Mouse (Mus musculus): Measurements from ENCODE around the gene Glb1l3. TPM values are rescaled to one million over a fixed set of nuclear protein-coding genes. Genes with fewer than 3 reads are reported as not detected.

Gene Glb1l3
- polyA plus RNA-seq, 1 experiment, result not detected

GRCm38 (mm10) chr9:26792829-26793228 lies 67.9 kb downstream of the Glb1l3 start:
- 0 out of 2 replicates have a peak, but pooled peaks cover 5% of the 10 kb centered on the region for H3K9me3 ChIP-seq
- no peaks in the 10 kb centered on the region for H3K27me3 ChIP-seq (replicated peaks)
- no peak overlapping the region for H3K4me3 ChIP-seq (replicated peaks)
- TF ChIP-seq FLI1 (IDR thresholded peaks at IDR 0.05; ENCODE audit: low read length), result no peak
- no peak for TF ChIP-seq GATA1 (IDR thresholded peaks at IDR 0.05; ENCODE audit: borderline replicate concordance, low read length)
- H3K4me1 ChIP-seq, result no peaks in the 10 kb centered on the region
- no peaks in the 10 kb centered on the region for H3K36me3 ChIP-seq (replicated peaks; ENCODE audit: low read length)

- TF ChIP-seq GATA1 (IDR thresholded peaks at IDR 0.05; ENCODE audit: borderline replicate concordance, low read length), result no peak
- TF ChIP-seq FLI1 (IDR thresholded peaks at IDR 0.05; ENCODE audit: low read length), result no peak
- H3K9me3 ChIP-seq, result no peaks in the 10 kb centered on the region
- no peaks in the 10 kb centered on the region for H3K36me3 ChIP-seq (replicated peaks; ENCODE audit: low read length)
- H3K4me1 ChIP-seq, result no peaks in the 10 kb centered on the region
- no peaks in the 10 kb centered on the region for H3K27me3 ChIP-seq (replicated peaks)
- no peak overlapping the region for H3K4me3 ChIP-seq (replicated peaks)
These were observed 77.2 kb downstream of the Glb1l3 start for GRCm38 (mm10) chr9:26783414-26783975.

- no peak overlapping the region for H3K4me3 ChIP-seq (replicated peaks)
- H3K36me3 ChIP-seq (replicated peaks; ENCODE audit: low read length), result no peaks in the 10 kb centered on the region
- no peaks in the 10 kb centered on the region for H3K27me3 ChIP-seq (replicated peaks)
- H3K4me1 ChIP-seq, result no peaks in the 10 kb centered on the region
- TF ChIP-seq FLI1 (IDR thresholded peaks at IDR 0.05; ENCODE audit: low read length) (no peak), GATA1 (IDR thresholded peaks at IDR 0.05; ENCODE audit: borderline replicate concordance, low read length) (no peak)
- no peaks in the 10 kb centered on the region for H3K9me3 ChIP-seq
These were observed 82.3 kb downstream of the Glb1l3 start for GRCm38 (mm10) chr9:26778421-26778820.

- H3K4me3 ChIP-seq (replicated peaks), result no peak overlapping the region
- no peaks in the 10 kb centered on the region for H3K4me1 ChIP-seq
- no peaks in the 10 kb centered on the region for H3K36me3 ChIP-seq (replicated peaks; ENCODE audit: low read length)
- TF ChIP-seq FLI1 (IDR thresholded peaks at IDR 0.05; ENCODE audit: low read length) (no peak), GATA1 (IDR thresholded peaks at IDR 0.05; ENCODE audit: borderline replicate concordance, low read length) (no peak)
- H3K9me3 ChIP-seq, result no peaks in the 10 kb centered on the region
- no peaks in the 10 kb centered on the region for H3K27me3 ChIP-seq (replicated peaks)
These were observed 84.4 kb downstream of the Glb1l3 start for GRCm38 (mm10) chr9:26776122-26776902.

GRCm38 (mm10) chr9:26775700-26776099 lies 85.0 kb downstream of the Glb1l3 start:
- no peaks in the 10 kb centered on the region for H3K4me1 ChIP-seq
- H3K27me3 ChIP-seq (replicated peaks), result no peaks in the 10 kb centered on the region
- TF ChIP-seq GATA1 (IDR thresholded peaks at IDR 0.05; ENCODE audit: borderline replicate concordance, low read length), result no peak
- TF ChIP-seq FLI1 (IDR thresholded peaks at IDR 0.05; ENCODE audit: low read length), result no peak

GRCm38 (mm10) chr9:26768181-26768580 lies 92.5 kb downstream of the Glb1l3 start:
- Histone ChIP-seq H3K27me3 (replicated peaks) (no peaks in the 10 kb centered on the region), H3K36me3 (replicated peaks; ENCODE audit: low read length) (no peaks in the 10 kb centered on the region), H3K4me1 (no peaks in the 10 kb centered on the region), H3K9me3 (0 out of 2 replicates have a peak, but pooled peaks cover 10% of the 10 kb centered on the region), H3K4me3 (replicated peaks) (no peak overlapping the region)
- TF ChIP-seq GATA1 (IDR thresholded peaks at IDR 0.05; ENCODE audit: borderline replicate concordance, low read length) (no peak), FLI1 (IDR thresholded peaks at IDR 0.05; ENCODE audit: low read length) (no peak)

More at GRCm38 (mm10) chr9:26775700-26776099, 85.0 kb downstream of the Glb1l3 start:
- Histone ChIP-seq H3K36me3 (replicated peaks; ENCODE audit: low read length) (no peaks in the 10 kb centered on the region), H3K9me3 (no peaks in the 10 kb centered on the region), H3K4me3 (replicated peaks) (no peak overlapping the region)

Other genes starting within 250 kb of the Glb1l3 start
- gene B3gat1, start 127.2 kb downstream of the Glb1l3 start, polyA plus RNA-seq (2012; ENCODE audit: insufficient read depth, low replicate concordance), result not detected in 2 replicates
- not detected in 2 replicates for gene Glb1l2, start 54.4 kb downstream of the Glb1l3 start, polyA plus RNA-seq (2012; ENCODE audit: insufficient read depth, low replicate concordance)
- not detected in 2 replicates for gene Gm1110, start 62.2 kb upstream of the Glb1l3 start, polyA plus RNA-seq (2012; ENCODE audit: insufficient read depth, low replicate concordance)
- 0.68 TPM in 1 of 2 replicates, not detected in the other for gene Acad8, start 138.7 kb upstream of the Glb1l3 start, polyA plus RNA-seq (2012; ENCODE audit: insufficient read depth, low replicate concordance)
- 2.5 and 6.9 TPM in 2 replicates for gene Thyn1, start 138.8 kb upstream of the Glb1l3 start, polyA plus RNA-seq (2012; ENCODE audit: insufficient read depth, low replicate concordance)
- gene Vps26b, start 169.2 kb upstream of the Glb1l3 start, polyA plus RNA-seq (2012; ENCODE audit: insufficient read depth, low replicate concordance), result 21.3 and 26.1 TPM in 2 replicates
- 0.53 and 0.97 TPM in 2 replicates for gene Ncapd3, start 169.3 kb upstream of the Glb1l3 start, polyA plus RNA-seq (2012; ENCODE audit: insufficient read depth, low replicate concordance)

Measured in megakaryocyte, embryonic 14.5 days (primary cell).